Mouse (Mus musculus) CD4-positive naive resting alpha-beta T cell, adult 76 days (primary cell): Measurements from ENCODE around the gene Park7. TPM values are rescaled to one million over a fixed set of nuclear protein-coding genes. Genes with fewer than 3 reads are reported as not detected.

Source experiments
- total RNA-seq: library from RNA; stranded (reverse); gene quantifications from one replicate; pipeline ENCODE4 v1.2.4, GENCODE M21; 2023

Gene Park7
- 118 TPM for total RNA-seq

DNA sequence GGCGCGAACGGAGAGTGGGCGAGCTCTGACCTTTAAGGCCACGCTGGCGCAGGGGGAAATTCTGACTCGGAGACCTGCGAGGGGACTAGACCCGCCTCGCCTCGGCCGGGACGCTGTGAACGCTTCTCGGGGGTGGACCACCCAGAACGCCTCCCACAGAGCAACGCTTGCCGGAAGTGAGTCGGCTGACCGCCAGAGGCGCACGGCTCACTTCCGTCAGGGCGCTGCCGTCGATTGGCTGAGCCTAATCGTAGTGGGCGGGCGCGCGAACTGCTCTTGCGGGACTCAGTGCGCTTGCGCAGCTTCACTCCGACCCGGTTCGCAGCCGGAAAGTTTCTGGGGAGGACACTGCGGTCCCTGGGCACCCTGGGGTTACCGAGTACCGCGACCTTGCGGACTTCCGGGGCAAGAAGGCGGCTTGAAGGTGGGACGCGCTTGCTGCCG, at the start of gene Park7, which contains the start of gene Tnfrsf9:
TSS of gene Park7 (minus strand) at position 148 of the 444 bp plus-strand sequence.
TSS of gene Tnfrsf9 (plus strand) at position 273 of the 444 bp plus-strand sequence.

GRCm38 (mm10) chr4:150853680-150854461, 60.4 kb downstream of the Park7 start, which contains the start of gene Errfi1:
TSS of gene Errfi1 (plus strand) at chr4:150853919.

Other genes starting within 250 kb of the Park7 start
- gene Errfi1, start 60.5 kb downstream of the Park7 start, total RNA-seq, result 34.2 TPM
- gene Tnfrsf9, start 125 bp upstream of the Park7 start, total RNA-seq, result 5.5 TPM
- not detected for gene Uts2, start 82.7 kb upstream of the Park7 start, total RNA-seq
- gene Per3, start 130.2 kb upstream of the Park7 start, total RNA-seq, result 1.6 TPM
- 109 TPM for gene Vamp3, start 143.5 kb upstream of the Park7 start, total RNA-seq
- gene Gm13090, start 175.1 kb upstream of the Park7 start, total RNA-seq, result not detected